Mouse (Mus musculus): ENCODE data around the gene Ccl1.

DNA sequence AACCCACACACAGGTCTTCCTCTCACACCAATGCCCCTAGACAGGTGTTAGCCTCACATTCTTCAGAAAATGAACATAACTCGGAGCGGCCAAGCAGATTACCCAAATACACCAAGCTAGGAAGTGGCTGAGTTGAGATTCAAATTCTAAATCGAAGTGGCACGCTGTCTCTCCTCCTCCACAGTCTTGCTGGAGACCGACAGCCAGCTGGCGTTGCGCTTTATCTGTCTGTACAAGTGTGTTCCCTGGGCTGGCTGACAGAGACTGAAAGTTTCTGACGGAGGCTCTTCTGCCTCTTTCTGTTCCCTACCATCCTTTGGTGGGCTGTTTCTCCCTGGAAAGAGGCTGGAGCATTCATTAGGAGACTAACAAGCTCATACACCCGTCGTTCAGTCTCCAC lies 45.5 kb upstream of the Ccl1 start:
- no peak for TF ChIP-seq POU5F1 (IDR thresholded peaks at IDR 0.05; ENCODE audit: borderline replicate concordance, low read length)
- TF ChIP-seq CTCF (conservative IDR thresholded peaks at IDR 0.05; ENCODE audit: low read length), result no peak
- no peak for TF ChIP-seq NANOG (IDR thresholded peaks at IDR 0.05; ENCODE audit: borderline replicate concordance, low read length)
